Mouse (Mus musculus): ENCODE measurements around the gene Gm32802. TPM values are rescaled to one million over a fixed set of nuclear protein-coding genes. Genes with fewer than 3 reads are reported as not detected.
"Not testable (repeated sequence)": the region's sequence is repeated elsewhere in the genome, so short reads cannot be mapped to it uniquely, and the experiment has no call there.

Gm32802 gene
- 0.27 TPM in 1 of 2 replicates, not detected in the other for polyA plus RNA-seq (2014; fragmentation: Nextera tagmentation; extraction: Ambion mirVana)

GRCm38 (mm10) chr10:118258388-118258787 is at the start of gene Gm32802:
TSS of gene Gm32802 (plus strand) at chr10:118258688.
- H3K27me3 ChIP-seq (replicated peaks; ENCODE audit: control insufficient read depth, insufficient read depth, low read length); H3K4me2 ChIP-seq (ENCODE audit: low read length); H3K9me3 ChIP-seq (replicated peaks; ENCODE audit: control insufficient read depth, low read length); H3K36me3 ChIP-seq (ENCODE audit: control insufficient read depth, insufficient read depth, low read length); H3K9ac ChIP-seq (ENCODE audit: low read length); H3K4me3 ChIP-seq (ENCODE audit: low read depth, low read length); H3K4me1 ChIP-seq (ENCODE audit: control insufficient read depth, insufficient read depth, low read length); DNase-seq (ENCODE audit: low spot score); H3K27ac ChIP-seq (ENCODE audit: low read depth, low read length); ATAC-seq: not testable (repeated sequence)
- no CpG with 5 or more reads among the region's 13 CpGs for WGBS

GRCm38 (mm10) chr10:118215719-118216393 is 42.6 kb upstream of the Gm32802 start:
- not testable (repeated sequence) for H3K27ac ChIP-seq (ENCODE audit: low read depth, low read length); H3K27me3 ChIP-seq (replicated peaks; ENCODE audit: control insufficient read depth, insufficient read depth, low read length); H3K4me3 ChIP-seq (ENCODE audit: low read depth, low read length); H3K4me2 ChIP-seq (ENCODE audit: low read length); H3K36me3 ChIP-seq (ENCODE audit: control insufficient read depth, insufficient read depth, low read length); H3K4me1 ChIP-seq (ENCODE audit: control insufficient read depth, insufficient read depth, low read length); ATAC-seq; H3K9me3 ChIP-seq (replicated peaks; ENCODE audit: control insufficient read depth, low read length); DNase-seq (ENCODE audit: low spot score); H3K9ac ChIP-seq (ENCODE audit: low read length)
- WGBS = 89% methylated on average over 2 of the region's 4 CpGs

- not testable (repeated sequence) for H3K4me1 ChIP-seq (ENCODE audit: control insufficient read depth, insufficient read depth, low read length); H3K9me3 ChIP-seq (replicated peaks; ENCODE audit: control insufficient read depth, low read length); H3K36me3 ChIP-seq (ENCODE audit: control insufficient read depth, insufficient read depth, low read length); H3K9ac ChIP-seq (ENCODE audit: low read length); H3K4me3 ChIP-seq (ENCODE audit: low read depth, low read length); ATAC-seq; H3K4me2 ChIP-seq (ENCODE audit: low read length); H3K27ac ChIP-seq (ENCODE audit: low read depth, low read length); DNase-seq (ENCODE audit: low spot score); H3K27me3 ChIP-seq (replicated peaks; ENCODE audit: control insufficient read depth, insufficient read depth, low read length)
- no CpG with 5 or more reads among the region's 2 CpGs for WGBS
Observed at GRCm38 (mm10) chr10:118227629-118228028, 30.9 kb upstream of the Gm32802 start.

- H3K4me3 ChIP-seq (ENCODE audit: low read depth, low read length); H3K9ac ChIP-seq (ENCODE audit: low read length); H3K9me3 ChIP-seq (replicated peaks; ENCODE audit: control insufficient read depth, low read length); H3K27me3 ChIP-seq (replicated peaks; ENCODE audit: control insufficient read depth, insufficient read depth, low read length); DNase-seq (ENCODE audit: low spot score); ATAC-seq; H3K4me2 ChIP-seq (ENCODE audit: low read length); H3K4me1 ChIP-seq (ENCODE audit: control insufficient read depth, insufficient read depth, low read length); H3K36me3 ChIP-seq (ENCODE audit: control insufficient read depth, insufficient read depth, low read length); H3K27ac ChIP-seq (ENCODE audit: low read depth, low read length): not testable (repeated sequence)
- 100% methylated on average over 1 of the region's 5 CpGs for WGBS
Observed at GRCm38 (mm10) chr10:118232607-118233006, 25.9 kb upstream of the Gm32802 start.

GRCm38 (mm10) chr10:118240680-118241079 is 17.8 kb upstream of the Gm32802 start, which contains the start of gene Gm32717:
TSS of gene Gm32717 (minus strand) at chr10:118240780.
- no CpG with 5 or more reads among the region's 13 CpGs for WGBS
- DNase-seq (ENCODE audit: low spot score); H3K27ac ChIP-seq (ENCODE audit: low read depth, low read length); H3K27me3 ChIP-seq (replicated peaks; ENCODE audit: control insufficient read depth, insufficient read depth, low read length); H3K4me2 ChIP-seq (ENCODE audit: low read length); H3K4me3 ChIP-seq (ENCODE audit: low read depth, low read length); H3K9ac ChIP-seq (ENCODE audit: low read length); H3K4me1 ChIP-seq (ENCODE audit: control insufficient read depth, insufficient read depth, low read length); H3K9me3 ChIP-seq (replicated peaks; ENCODE audit: control insufficient read depth, low read length); ATAC-seq; H3K36me3 ChIP-seq (ENCODE audit: control insufficient read depth, insufficient read depth, low read length): not testable (repeated sequence)

- not testable (repeated sequence) for H3K4me1 ChIP-seq (ENCODE audit: control insufficient read depth, insufficient read depth, low read length); H3K9me3 ChIP-seq (replicated peaks; ENCODE audit: control insufficient read depth, low read length); H3K9ac ChIP-seq (ENCODE audit: low read length); H3K27ac ChIP-seq (ENCODE audit: low read depth, low read length); ATAC-seq; H3K4me2 ChIP-seq (ENCODE audit: low read length); H3K36me3 ChIP-seq (ENCODE audit: control insufficient read depth, insufficient read depth, low read length); H3K27me3 ChIP-seq (replicated peaks; ENCODE audit: control insufficient read depth, insufficient read depth, low read length); H3K4me3 ChIP-seq (ENCODE audit: low read depth, low read length)
- peak; percentile 11 for DNase-seq (ENCODE audit: low spot score)
- WGBS = 73% methylated on average over 11 of the region's 11 CpGs
Observed at GRCm38 (mm10) chr10:118249006-118249595, 9.4 kb upstream of the Gm32802 start.

GRCm38 (mm10) chr10:118250852-118251295 is 7.6 kb upstream of the Gm32802 start:
- no peak overlapping the region for H3K4me2 ChIP-seq (ENCODE audit: low read length)
- DNase-seq (ENCODE audit: low spot score) (peak; percentile 81), ATAC-seq (peak; percentile 83)
- H3K9ac ChIP-seq (ENCODE audit: low read length) = no peak overlapping the region; the same call in 1 of the 2 replicates
- 35% methylated on average over 10 of the region's 10 CpGs for WGBS
- H3K36me3 ChIP-seq (ENCODE audit: control insufficient read depth, insufficient read depth, low read length) = no peaks in the 10 kb centered on the region
- no peaks in the 10 kb centered on the region for H3K27me3 ChIP-seq (replicated peaks; ENCODE audit: control insufficient read depth, insufficient read depth, low read length)
- no peak overlapping the region for H3K27ac ChIP-seq (ENCODE audit: low read depth, low read length)
- H3K4me3 ChIP-seq (ENCODE audit: low read depth, low read length) = no peak overlapping the region
- no peaks in the 10 kb centered on the region for H3K4me1 ChIP-seq (ENCODE audit: control insufficient read depth, insufficient read depth, low read length)
- H3K9me3 ChIP-seq (replicated peaks; ENCODE audit: control insufficient read depth, low read length) = no peaks in the 10 kb centered on the region

- not testable (repeated sequence) for H3K27ac ChIP-seq (ENCODE audit: low read depth, low read length); DNase-seq (ENCODE audit: low spot score); ATAC-seq; H3K4me1 ChIP-seq (ENCODE audit: control insufficient read depth, insufficient read depth, low read length); H3K4me2 ChIP-seq (ENCODE audit: low read length); H3K9ac ChIP-seq (ENCODE audit: low read length); H3K4me3 ChIP-seq (ENCODE audit: low read depth, low read length); H3K36me3 ChIP-seq (ENCODE audit: control insufficient read depth, insufficient read depth, low read length); H3K27me3 ChIP-seq (replicated peaks; ENCODE audit: control insufficient read depth, insufficient read depth, low read length); H3K9me3 ChIP-seq (replicated peaks; ENCODE audit: control insufficient read depth, low read length)
- no CpG with 5 or more reads among the region's 8 CpGs for WGBS
Observed at GRCm38 (mm10) chr10:118268812-118269211, 10.3 kb downstream of the Gm32802 start.

GRCm38 (mm10) chr10:118271416-118271815 is 12.9 kb downstream of the Gm32802 start:
- not testable (repeated sequence) for H3K9ac ChIP-seq (ENCODE audit: low read length); H3K36me3 ChIP-seq (ENCODE audit: control insufficient read depth, insufficient read depth, low read length); H3K27ac ChIP-seq (ENCODE audit: low read depth, low read length); H3K27me3 ChIP-seq (replicated peaks; ENCODE audit: control insufficient read depth, insufficient read depth, low read length); H3K4me3 ChIP-seq (ENCODE audit: low read depth, low read length); DNase-seq (ENCODE audit: low spot score); ATAC-seq; H3K4me2 ChIP-seq (ENCODE audit: low read length); H3K9me3 ChIP-seq (replicated peaks; ENCODE audit: control insufficient read depth, low read length); H3K4me1 ChIP-seq (ENCODE audit: control insufficient read depth, insufficient read depth, low read length)
- no CpG with 5 or more reads among the region's 2 CpGs for WGBS

Measured in forebrain, embryonic 14.5 days (tissue).